Mouse (Mus musculus) gastrocnemius, adult 2 months (tissue): ENCODE measurements around the gene Bnip2. TPM values are rescaled to one million over a fixed set of nuclear protein-coding genes. Genes with fewer than 3 reads are reported as not detected.

ENCODE experiments used
- DNase-seq: peaks from one replicate; pipeline ENCODE4 v3.0.0; 2022
- H3K27ac ChIP-seq: fragments of 200-600 bp; 2 replicates; pipeline ENCODE4 v1.8.1; 2022; ENCODE audit warnings: mild to moderate bottlenecking
- H3K4me3 ChIP-seq: fragments of 200-600 bp; 2 replicates; pipeline ENCODE4 v1.8.1; 2022; ENCODE audit warnings: mild to moderate bottlenecking, moderate library complexity
- CTCF ChIP-seq: fragments of 200-600 bp; IDR thresholded peaks from 2 replicates; pipeline ENCODE4 v1.8.1; 2022; ENCODE audit warnings: antibody characterized with exemption, mild to moderate bottlenecking, moderate library complexity
- intact Hi-C: fragments of 180-260 bp; cut with DNase I; formaldehyde crosslinking; loops from one replicate; pipeline ENCODE4 v1.15.1; 2025
- long read RNA-seq, 2 experiments: library from polyadenylated mRNA; stranded (forward); transcript quantifications; one replicate each; pipeline ENCODE4 v2.0.0; 2021
- total RNA-seq, 2 experiments: library from RNA; stranded (reverse); gene quantifications; 2 replicates each; pipeline ENCODE4 v1.2.3; 2021

The Bnip2 gene
- 10 to 100 TPM; 80.0 to 99.7 TPM for total RNA-seq
- long read RNA-seq, experiment 1, transcript Bnip2-201 (11 exons, 2,464 nt): major isoform, 152 of 174 reads
- long read RNA-seq, experiment 1, partial matches to known transcripts: 0 of 174 reads
- long read RNA-seq, experiment 1, other reads (novel, unspliced or antisense): 18 of 174 reads
- long read RNA-seq, experiment 2, transcript Bnip2-201 (11 exons, 2,464 nt): major isoform, 126 of 147 reads
- long read RNA-seq, experiment 2, partial matches to known transcripts: 3 of 147 reads
- long read RNA-seq, experiment 2, other reads (novel, unspliced or antisense): 14 of 147 reads

DNA sequence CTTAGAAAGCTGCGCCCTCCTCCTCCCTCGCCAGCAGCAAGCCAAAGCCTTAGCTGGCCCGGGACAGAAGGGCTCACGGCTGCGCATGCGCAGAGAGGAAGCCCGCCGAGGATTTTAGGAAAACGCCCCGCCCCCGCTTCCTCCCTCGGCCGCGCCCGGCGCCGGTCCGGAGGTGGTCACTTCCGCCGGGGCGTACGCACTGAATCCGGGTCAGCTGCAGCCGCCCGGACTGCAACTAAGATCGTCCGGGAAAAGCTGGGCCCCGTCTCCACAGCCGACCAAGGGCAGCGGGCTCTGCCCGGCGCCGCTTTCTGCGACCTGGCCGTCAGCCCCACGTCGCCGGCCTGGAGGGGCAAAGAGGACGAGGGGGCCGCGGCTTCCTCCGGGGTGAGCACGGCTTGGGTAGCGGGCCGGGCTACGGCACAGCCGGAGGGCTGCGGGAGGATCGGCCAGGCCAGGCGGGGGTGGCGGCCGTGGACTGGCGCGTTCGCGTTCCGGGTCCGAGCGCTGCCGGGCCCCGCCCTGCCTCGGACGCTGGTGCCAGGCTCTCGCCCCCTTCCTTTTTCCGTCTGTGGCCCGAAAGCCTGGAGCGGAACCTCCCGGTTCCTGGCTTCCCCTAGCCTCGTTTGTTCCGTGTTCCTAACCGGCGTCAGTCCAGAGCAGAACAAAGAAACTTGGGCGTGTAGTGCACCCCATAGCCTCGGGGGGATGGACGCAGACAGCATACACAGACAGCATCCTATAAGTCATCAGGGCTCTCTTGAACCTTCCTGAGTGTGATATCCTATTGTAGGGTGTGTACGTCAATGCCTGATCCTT is at the start of gene Bnip2:
Gene Bnip2, plus strand, starts transcription at position 164 of the 819 bp plus-strand sequence.
- intact Hi-C loops: loop anchor here (10.0 kb wide), 1 partner anchor 365 kb away; no protein-coding TSS in a partner anchor
- peak; percentile 98 for DNase-seq
- TF ChIP-seq CTCF: no peak
- Histone ChIP-seq H3K4me3 (peak within 1 kb of the TSS; percentile 100), H3K27ac (peak within 1 kb of the TSS; percentile 99)

DNA sequence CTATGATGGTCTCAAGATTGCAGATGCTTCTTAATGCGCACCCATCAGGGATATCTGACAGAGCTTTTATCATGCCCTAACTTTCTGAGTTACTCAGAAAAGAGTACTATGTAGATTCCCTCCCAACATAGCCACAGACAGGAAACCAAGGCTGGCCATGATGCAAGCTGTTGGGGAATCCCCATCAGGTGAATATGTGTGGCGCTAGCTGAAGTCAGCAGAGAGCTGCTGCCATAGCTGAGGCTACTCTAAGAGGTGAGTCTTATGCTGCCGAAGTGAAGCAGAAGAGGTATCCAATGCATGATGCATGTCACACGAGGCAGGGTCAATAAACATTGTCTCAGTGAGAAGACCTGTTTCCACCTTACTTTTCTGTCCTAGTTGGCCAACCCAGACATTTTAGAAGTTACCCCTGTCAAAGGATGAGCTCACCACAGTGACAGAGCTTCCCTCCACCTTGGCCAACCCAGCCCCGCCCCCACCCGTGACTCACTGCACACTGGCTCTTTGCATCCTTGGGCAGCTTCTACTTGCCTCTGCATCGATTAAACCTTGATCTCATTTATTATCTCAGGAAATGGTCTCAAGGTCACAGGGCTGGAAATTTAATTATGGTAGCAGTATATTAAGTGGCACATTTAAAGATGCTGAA is 48.3 kb upstream of the Bnip2 start:
- DNase-seq: no peak
- TF ChIP-seq CTCF: no peak
- Histone ChIP-seq H3K27ac (no peak overlapping the region), H3K4me3 (no peak overlapping the region)
- intact Hi-C loops: no loop called here

DNA sequence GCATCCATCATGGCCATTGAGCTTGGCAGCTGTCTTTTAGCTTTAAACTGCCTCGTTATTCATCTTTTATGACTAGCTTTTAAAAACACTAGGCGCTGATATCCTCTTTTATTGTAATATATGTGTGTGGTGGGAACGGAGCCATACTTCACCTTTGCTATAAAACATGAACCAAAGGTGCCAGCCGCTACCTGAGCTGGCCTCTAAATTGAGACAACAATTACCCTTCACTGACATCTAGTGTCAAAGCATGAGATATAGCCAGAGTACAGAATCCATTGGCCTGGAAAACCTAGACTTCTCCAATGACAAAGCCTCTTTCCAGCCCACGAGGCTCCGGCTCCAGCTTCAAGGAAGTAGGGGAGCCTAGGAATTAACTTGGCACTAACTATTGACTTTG is 47.7 kb upstream of the Bnip2 start:
- no peak overlapping the region for H3K27ac ChIP-seq
- no peak overlapping the region for H3K4me3 ChIP-seq
- intact Hi-C loops: no loop called here
- TF ChIP-seq CTCF: no peak
- no peak for DNase-seq

DNA sequence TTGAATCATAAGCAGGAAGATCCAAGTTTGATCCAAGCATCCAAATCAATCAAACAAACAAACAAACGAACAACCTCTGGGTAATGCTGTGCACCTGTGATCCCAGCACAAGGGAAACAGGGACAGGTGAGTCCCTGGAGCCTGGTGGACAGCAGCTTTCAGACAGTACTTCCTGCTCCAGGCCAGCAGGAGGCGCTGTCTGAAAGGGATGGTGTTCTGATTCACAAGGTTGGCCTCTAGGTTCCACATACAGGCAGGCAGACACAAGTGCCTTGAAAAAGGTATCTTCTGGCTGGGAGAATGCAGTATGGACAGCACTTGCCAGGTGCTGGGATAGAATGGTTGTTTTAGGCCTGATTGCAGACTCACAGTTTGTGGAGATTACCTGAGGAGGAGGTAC is 40.3 kb upstream of the Bnip2 start:
- peak; percentile 84 for TF ChIP-seq CTCF
- peak; percentile 68 for DNase-seq
- intact Hi-C loops: loop anchor here (1.0 kb wide), 1 partner anchor 39 kb away; no protein-coding TSS in a partner anchor
- H3K27ac ChIP-seq: no peak overlapping the region
- no peak overlapping the region for H3K4me3 ChIP-seq

DNA sequence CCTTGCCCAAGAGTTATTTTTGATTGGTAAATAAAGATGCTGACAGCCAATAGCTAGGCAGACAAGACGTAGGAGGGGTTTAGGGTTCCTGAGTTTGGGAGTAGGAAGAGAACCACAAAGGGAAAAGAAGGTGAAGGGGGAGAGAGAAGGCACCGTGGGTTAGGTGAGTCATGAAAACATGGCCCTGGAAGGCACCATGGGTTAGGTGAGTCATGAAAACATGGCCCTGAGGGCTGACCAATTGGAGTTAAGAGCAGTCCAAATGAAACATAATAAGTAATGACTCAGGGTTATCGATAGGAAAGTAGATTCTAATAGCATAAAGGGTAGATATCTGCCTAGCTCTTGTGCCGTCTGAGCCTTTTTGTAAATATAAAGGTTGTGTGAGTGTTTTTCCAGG is 39.6 kb upstream of the Bnip2 start:
- H3K27ac ChIP-seq: no peak overlapping the region
- H3K4me3 ChIP-seq: no peak overlapping the region
- no peak for TF ChIP-seq CTCF
- DNase-seq: no peak
- intact Hi-C loops: loop anchor here (1.0 kb wide), 1 partner anchor 39 kb away; no protein-coding TSS in a partner anchor

DNA sequence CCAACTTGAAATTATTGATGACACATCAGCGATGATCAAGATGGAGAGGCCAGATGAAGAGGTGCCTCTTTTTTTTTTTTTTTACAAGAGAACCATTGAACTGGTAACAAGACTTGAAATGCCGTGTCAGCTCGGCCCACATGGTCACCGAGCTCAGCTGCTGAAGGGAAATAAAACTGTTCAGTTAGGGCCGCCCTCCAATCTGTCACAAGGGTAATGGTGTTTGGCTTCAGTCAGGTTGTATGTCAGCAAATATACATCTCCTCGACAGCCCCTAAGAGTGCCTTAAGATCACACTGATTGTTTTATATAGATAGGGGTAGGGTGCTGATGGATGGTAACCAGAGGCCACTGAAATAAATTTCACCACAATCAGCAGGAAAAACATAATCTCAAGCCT is 28.3 kb upstream of the Bnip2 start:
- intact Hi-C loops: no loop called here
- H3K4me3 ChIP-seq: no peak overlapping the region
- no peak for TF ChIP-seq CTCF
- DNase-seq: no peak
- no peak overlapping the region for H3K27ac ChIP-seq

DNA sequence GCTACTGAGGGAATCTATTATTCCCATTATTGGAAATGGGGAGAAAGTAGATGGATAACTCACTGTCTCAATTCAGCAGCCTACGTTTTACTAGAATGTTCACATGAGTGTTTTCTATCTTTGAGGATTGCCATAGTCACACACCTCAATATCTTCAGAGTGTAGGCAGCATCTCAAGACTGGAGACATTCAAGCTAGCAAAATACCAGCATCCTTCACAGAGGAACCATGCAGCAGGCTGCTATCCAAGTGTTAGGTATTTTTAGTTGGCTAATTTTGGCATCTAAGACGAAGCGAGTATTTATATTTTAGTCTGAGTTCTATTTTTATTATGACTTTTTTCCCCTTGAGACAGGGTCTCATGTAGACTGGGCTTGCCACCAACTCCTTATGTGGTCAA is 24.9 kb upstream of the Bnip2 start:
- intact Hi-C loops: no loop called here
- H3K27ac ChIP-seq: peak overlapping the region; percentile 31; the same call in 1 of the 2 replicates
- H3K4me3 ChIP-seq: no peak overlapping the region
- no peak for TF ChIP-seq CTCF
- no peak for DNase-seq

DNA sequence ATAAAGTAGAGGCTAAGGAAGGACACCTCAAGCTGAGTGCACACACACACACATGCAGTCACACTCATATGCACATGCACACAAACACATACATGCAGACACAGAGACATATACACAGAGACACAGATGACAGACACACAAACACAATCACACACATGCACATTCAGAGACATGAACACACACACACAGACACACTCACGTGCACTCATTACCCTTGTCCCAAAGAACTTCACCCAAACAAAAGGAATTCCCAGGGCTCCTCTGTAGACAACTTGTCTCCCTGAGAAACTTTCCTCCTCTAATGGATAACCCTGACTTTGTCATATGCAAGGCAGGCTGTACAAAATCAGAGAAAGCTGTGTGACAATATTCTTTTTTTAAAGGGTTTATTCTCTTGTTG is 3.7 kb upstream of the Bnip2 start:
- Histone ChIP-seq H3K27ac (no peak overlapping the region), H3K4me3 (no peak overlapping the region)
- no peak for TF ChIP-seq CTCF
- intact Hi-C loops: loop anchor here (10.0 kb wide), 1 partner anchor 361 kb away; no protein-coding TSS in a partner anchor
- no peak for DNase-seq

DNA sequence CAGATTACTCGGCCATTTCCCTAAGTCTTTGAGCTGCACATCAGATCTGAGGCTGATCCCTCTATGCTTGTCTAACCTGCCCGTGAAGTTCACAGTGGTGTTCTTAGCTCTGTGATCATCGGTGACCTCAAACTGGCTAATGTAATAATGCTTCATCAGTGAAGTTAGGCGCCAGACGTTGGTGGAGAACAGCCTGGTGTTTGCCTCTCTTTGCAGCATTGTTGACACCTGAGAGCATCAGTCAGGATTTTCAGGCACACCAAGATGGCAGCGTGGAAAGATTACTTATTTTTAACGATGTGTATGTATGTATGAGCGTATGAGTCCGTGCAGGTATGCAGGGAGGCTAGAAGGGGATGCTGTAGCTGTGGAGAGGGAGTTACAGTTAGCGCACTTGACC is 3.2 kb upstream of the Bnip2 start:
- H3K4me3 ChIP-seq: no peak overlapping the region
- no peak overlapping the region for H3K27ac ChIP-seq
- TF ChIP-seq CTCF: no peak
- DNase-seq: no peak
- intact Hi-C loops: loop anchor here (10.0 kb wide), 1 partner anchor 361 kb away; no protein-coding TSS in a partner anchor

DNA sequence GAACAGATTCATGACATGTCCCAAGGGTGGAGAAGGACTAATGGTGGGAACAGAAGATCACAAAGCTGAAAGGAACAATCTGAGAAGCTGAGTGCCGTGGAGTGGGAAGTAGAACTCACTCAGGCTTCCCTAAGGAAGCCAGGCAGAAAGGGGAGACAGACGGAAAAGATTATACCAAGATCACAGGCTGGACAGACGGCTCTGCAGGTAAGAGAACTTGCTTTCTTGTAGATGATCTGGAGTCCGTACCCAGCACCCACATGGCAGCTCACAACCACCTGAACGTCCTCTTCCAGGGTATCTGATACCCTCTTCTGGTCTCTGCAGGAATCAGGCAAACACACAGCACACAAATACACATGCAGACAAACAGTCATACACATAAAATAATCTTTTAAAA is 2.7 kb upstream of the Bnip2 start:
- no peak for TF ChIP-seq CTCF

DNA sequence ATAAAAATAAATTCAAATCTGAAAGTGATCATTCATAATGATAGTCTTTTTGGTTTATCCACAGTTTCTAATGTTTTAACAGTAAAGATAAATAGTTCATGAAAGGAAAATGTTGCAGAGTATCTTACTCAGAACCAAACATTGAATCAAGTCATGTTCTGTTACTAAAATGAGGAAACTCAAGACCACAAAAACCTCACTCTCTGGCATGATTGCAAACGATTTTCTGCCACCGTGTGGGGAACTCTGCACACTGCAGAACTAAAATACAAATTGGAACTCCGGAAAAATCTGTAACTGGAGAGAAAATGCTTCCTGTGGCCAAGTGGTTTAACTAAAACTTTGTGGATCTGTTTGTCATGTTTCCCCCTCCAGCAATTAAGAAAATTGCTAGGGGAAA is 1.7 kb upstream of the Bnip2 start:
- TF ChIP-seq CTCF: peak; percentile 82
- Histone ChIP-seq H3K27ac (peak overlapping the region; percentile 28), H3K4me3 (no peak overlapping the region)
- intact Hi-C loops: loop anchor here (10.0 kb wide), 1 partner anchor 363 kb away; no protein-coding TSS in a partner anchor
- DNase-seq: peak; percentile 57

More for the DNA sequence above, 2.7 kb upstream of the Bnip2 start:
- Histone ChIP-seq H3K27ac (no peak overlapping the region), H3K4me3 (no peak overlapping the region)
- intact Hi-C loops: loop anchor here (10.0 kb wide), 1 partner anchor 362 kb away; no protein-coding TSS in a partner anchor
- no peak for DNase-seq

DNA sequence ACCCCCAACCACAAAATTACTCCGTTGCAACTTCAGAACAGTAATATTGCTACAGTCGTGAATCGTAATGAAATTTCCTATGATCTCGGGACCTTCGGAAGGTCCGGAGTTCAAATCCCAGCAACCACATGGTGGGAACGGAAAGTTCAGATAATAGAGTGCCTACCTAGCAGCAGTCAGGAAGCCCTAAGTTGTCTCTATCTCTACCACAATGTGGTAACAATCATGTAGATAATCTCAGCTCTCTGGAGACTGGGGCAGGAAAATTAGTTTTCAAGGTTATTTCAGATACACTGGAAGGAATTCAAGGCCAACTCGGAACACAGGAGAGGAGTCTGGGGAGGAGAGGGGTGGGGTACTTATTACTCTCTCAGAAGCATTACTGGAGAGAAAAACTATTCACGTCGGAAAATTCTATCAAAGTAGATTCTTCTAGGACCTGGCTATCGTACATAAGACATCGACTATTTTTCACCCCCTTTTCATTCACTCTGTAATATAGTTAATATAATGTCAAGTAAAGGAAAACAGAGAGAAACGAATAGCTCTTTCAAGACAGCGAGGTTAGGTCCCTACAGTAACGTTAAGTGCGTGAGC is 462 bp upstream of the Bnip2 start:
- TF ChIP-seq CTCF: no peak

More for the DNA sequence above, 462 bp upstream of the Bnip2 start:
- Histone ChIP-seq H3K4me3 (peak overlapping the region; percentile 100), H3K27ac (peak overlapping the region; percentile 99)
- intact Hi-C loops: loop anchor here (1.0 to 10.0 kb wide), 2 partner anchors 40 to 364 kb away; no protein-coding TSS in a partner anchor
- DNase-seq: no peak
